Mouse (Mus musculus) kidney, postnatal 14 days (tissue): ENCODE measurements around the gene Krtcap2.
A peak's percentile ranks its signal among the peaks of the same experiment; 100 is the strongest.

ENCODE experiments used
- DNase-seq: peaks from one replicate; pipeline ENCODE4 v3.0.0; 2022; ENCODE audit warnings: mixed read lengths

The Krtcap2 gene

GRCm38 (mm10) chr3:89282291-89282643, 36.5 kb downstream of the Krtcap2 start:
- no peak for DNase-seq

DNA sequence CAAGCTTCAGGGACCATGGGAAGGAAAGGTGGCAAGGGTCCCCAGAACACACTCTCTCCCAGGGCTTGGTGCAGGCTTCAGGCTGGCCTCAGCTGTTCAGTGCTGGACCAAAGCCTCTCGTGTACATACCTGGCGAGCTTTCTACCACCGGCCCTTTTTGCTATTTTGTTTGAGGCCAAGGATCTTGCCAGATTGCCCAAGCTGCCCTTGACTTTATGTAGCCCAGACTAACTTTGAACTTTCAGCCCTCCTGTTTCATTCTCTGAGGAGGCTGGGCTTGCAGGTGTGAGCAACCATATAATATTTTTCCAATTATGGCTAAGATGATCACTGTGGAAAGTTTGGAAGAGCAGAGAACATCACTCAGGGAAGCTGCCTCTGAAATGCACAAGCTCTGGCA, 38.5 kb downstream of the Krtcap2 start:
- DNase-seq = no peak

DNA sequence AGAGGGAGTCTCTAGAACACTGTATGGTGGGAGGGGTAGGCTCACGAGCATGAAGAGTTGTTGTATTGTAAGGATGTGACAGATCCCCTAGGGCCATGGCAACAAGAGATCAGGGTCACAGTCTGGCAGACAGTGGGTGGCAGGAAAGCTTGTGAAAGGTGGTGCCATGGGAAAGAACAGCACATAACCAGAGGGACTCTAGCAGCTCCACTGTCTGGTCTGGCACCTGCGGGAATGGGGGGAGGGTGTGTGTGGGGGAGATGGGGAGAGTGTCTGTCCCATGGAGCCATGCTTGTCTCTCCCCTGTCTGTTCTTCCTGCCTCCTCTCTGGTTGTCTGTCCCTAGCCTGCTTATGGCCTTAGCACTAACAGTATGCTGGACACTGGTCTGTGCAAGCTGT, 39.8 kb downstream of the Krtcap2 start:
- no peak for DNase-seq

DNA sequence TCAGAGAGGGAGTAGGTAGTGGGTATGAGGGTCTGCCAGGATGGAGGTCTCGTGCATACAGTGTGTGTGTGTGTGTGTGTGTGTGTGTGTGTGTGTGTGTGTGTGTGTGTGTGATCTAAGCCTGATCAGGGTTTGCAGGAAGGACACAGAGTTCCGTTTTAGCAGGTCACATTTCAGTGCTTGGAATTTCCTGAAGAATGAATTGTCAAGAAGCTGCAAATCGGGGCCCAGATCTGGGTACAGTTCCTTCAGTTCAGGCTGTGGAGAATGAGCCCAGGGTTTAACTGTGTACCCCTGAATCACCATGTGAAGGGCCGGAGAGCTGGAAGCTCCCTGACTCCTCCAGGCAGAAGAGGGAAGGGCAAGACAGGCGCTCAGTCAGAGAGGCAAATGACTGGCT, 41.5 kb downstream of the Krtcap2 start:
- DNase-seq = peak; percentile 30

DNA sequence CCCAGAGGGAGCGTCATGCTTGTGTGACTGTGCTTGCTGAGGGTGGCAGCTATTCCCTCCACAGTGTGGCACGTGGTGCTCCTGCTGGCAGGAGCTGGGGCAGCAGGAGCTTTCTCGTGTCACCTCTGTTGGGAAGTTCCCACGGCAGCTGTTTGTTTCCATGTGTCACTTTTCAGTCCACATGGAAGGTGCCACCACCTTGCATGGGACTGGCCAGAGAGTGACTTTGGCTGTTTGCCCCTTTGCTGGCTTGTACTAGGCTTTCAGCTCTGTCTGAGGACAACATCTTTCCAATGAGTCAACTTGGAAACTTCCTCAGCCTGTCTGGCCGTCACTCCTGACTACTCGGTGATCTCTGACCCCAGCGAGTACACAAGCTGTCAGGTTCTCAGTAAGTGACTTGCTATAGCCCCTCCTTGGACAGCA, 42.8 kb downstream of the Krtcap2 start:
- DNase-seq = peak; percentile 50

- DNase-seq = no peak
Observed at GRCm38 (mm10) chr3:89291874-89292273, 46.1 kb downstream of the Krtcap2 start.

DNA sequence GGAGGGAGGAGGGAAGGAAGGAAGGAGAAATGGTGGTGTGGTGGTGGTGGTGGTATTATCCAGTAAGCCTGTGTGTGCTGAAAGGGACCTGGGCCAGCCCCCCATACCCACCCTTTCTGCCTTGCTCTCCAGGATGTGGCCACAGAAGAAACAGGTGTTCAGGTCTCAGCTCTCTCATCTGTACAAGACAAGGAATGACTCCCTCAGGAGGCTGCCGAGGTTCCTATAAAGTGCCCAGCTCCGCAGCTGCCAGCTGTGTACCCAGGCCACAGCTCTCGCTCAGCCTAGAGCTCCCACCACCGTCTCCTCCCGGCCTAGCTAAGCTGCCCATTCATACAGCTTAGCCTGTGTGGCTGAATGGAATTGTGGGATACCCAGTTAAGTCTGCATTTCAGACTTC, 46.5 kb downstream of the Krtcap2 start:
- DNase-seq = no peak

- peak; percentile 57 for DNase-seq
Observed at GRCm38 (mm10) chr3:89293247-89293918, 47.6 kb downstream of the Krtcap2 start.

- DNase-seq = peak; percentile 48
Observed at GRCm38 (mm10) chr3:89294195-89294594, 48.4 kb downstream of the Krtcap2 start.

- no peak for DNase-seq
Observed at GRCm38 (mm10) chr3:89295685-89296230, 50.0 kb downstream of the Krtcap2 start.

GRCm38 (mm10) chr3:89296761-89297396, 51.1 kb downstream of the Krtcap2 start:
- DNase-seq = no peak

DNA sequence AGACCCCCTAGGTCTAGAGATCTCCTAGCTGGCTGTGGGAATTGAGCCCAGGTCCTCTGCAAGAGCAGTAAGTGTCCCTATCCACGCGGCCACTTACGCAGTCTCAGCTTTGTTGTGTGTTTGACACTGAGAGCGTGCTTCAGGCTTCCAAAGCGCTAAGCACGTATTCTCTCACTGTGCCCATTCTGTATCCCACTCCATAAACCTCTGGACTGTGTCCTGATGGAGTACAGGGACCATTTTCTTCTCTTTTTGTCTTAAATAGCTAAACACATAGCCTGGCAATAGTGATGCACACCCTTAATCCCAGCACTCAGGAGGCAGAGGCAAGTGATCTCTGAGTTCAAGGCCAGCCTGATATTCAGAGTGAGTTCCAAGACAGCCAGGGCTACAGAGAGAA, 53.1 kb downstream of the Krtcap2 start:
- DNase-seq = no peak

GRCm38 (mm10) chr3:89299499-89299898, 53.7 kb downstream of the Krtcap2 start:
- peak; percentile 62 for DNase-seq
